Mouse (Mus musculus) cerebellum, adult 8-10 months (tissue): ENCODE measurements around the gene Aph1a.
"Not testable (repeated sequence)": the region's sequence is repeated elsewhere in the genome, so short reads cannot be mapped to it uniquely, and the experiment has no call there.

Source experiments
- DNase-seq: peaks from one replicate; pipeline ENCODE4 v3.0.0; 2022

The Aph1a gene

DNA sequence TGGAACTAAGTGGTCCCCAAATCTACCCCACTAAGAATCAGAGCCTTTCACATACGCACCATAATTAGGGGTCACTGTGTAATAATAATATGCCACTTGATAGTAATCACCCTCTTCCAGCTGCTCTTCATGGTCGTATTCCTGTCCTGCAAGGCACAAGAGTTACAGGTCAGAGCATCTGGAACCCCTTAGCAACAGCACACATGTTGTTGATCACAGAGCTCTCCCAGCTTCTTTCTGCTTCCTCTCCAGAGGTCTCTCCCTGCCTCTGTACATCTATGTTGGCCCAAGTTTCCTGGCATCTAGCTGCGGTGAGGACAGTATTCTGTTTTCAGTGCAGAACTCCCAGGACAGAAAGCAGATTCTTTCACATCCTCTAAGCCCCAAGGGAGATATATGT is 4.1 kb upstream of the Aph1a start:
- no peak for DNase-seq

DNA sequence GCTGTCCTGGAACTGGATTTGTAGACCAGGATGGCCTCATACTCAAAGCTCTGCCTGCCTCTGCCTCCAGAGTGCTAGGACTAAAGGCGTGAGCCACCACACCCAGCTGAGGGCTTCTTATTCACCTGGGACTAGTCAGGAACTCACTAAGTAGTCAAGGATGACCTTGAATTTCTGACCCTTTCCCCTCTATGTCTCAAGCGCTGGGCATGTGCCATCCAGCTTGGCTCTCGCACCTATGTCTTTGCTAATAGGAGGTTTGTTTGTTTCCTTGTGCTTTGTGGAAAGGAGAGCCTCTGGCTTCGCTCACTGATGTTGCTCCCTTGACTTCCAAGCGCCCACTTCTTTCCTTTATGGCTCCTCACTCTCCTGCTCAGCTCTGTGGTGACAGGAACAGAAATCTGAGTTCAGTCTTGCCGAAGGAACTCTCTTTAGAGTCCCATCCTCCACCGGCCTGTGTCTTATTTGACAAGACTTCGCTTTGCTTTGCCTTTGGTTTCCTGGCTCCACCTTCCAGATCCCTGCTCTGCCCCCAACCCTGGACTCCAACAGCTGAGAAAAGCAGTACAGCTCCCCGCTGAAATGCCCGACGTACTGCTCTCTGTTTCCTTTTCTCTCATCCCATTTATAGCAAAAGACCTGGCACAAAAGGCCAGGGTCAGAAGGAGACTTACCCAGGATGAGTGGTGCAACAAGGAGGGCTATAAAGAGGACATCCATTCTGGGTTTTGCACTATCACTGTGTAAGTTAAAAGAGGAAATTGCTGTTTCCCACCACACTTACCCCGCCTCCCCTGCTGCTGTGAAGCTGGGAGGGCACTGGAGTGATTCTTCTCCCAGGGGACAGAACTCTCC is 2.3 kb upstream of the Aph1a start, which contains the start of gene BC028528:
TSS of gene BC028528 (minus strand) at position 795 of the 855 bp plus-strand sequence.
- no peak for DNase-seq

DNA sequence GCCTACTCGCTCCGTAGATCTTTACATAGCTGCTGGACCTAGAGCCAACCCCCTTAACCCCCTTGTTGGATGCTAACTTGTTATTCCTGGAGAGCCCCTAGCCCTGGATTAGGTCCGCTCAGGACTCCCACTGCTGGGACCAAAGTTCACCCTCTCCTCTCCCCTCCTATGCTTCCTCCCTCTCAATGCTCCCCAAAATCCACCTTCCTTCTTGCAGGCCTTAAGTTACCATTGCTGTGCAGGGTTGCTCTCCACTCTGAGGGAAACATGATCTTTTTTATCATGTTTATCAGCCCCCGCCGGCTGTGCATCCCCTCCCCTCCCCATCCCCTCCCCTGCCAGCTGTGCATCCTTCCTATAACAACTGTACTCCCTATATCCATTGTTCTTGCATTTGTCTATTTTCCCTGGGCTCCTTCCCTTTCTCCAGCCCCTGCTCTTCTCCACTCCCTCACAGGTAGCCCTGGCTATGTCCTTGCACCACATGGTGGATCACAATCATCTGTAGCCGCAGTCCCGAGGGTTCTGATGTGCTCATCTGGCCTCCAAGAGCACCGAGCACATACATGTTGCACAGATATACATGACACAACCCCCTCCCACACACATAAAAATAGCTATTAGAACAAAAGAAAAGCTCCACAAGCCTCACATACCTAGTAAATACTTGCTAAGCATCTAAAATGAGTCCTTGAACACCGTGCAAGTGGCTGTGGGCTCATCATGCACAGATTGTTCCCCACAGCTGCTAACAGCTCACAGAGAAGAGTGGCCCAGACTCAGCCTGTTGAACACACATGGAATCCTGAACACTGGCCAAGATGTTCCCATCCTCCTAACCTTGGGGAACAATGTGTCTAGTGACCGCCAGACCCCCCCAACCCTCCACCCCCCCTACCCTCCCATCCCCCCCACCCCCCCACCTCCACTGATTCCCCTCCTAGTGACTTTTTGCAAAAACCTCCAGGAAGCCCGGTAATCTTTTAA is 1.4 kb upstream of the Aph1a start:
- no peak for DNase-seq

DNA sequence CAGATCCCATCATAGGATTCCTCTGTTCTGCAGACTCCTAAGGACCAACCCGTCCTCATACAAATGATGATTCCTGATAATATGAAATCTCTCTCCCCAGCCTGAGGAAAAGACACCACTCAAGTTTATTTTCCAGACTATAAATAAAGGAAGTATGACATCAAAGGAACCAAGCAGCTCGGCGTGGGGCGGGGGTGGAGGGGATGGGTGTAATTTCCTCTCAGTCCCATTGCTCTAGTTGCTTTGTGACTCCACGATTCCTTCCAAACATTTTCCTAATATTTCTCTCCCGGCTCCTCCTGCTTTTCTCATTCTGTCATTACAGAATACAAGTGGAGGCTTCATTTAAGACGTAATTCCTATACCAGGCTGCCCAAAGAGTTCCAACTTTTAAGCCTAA is 643 bp upstream of the Aph1a start:
- no peak for DNase-seq

DNA sequence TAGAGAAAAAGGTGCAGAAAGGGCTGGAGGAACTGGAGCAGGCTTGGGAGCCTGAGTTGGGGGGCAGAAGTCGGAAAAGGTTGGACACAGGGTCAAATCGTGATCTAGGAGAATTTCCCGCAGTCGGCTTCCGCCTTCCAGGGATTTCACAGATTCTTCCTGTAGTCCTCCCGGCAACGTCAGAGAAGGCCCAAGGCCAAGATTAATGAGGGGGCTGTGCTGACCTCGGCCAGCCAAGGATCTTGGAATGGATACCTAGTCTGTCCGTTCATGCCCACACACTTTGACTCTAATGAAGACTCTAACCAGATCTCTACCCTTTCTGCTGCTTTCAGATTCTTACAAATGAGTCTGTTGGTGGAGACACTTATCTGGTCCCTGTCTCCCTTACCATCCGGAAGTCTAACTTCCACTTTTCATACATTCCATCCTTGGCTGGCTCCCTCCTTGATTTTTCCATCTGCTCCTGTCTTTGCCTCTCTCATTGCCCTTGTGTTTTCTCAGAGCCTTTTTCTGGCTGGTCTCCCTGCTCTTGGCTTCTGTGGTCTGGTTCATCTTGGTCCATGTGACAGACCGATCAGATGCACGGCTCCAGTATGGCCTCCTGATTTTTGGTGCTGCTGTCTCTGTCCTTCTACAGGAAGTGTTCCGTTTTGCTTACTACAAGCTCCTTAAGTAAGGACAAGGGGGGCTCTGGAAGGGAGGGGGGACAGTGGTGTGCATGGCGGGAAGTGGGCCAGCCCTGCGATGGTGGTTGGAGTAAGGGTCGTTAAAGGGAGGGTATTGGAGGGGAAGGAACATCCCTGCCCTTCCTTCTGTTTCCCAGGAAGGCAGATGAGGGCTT is 770 bp downstream of the Aph1a start:
- DNase-seq: peak; percentile 52

DNA sequence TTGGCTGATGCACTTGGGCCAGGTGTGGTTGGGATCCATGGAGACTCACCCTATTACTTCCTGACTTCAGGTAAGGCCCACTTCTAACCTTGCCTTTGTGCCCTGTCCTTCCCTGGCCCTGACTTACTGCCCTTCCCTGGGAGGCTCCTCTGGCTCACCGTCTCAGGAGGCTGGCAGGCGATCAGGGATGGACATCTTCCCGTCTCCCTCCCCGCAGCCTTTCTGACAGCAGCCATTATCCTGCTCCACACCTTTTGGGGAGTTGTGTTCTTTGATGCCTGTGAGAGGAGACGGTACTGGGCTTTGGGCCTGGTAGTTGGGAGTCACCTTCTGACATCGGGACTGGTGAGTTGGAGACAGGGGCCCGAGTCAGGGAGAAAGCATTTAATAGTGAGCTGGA is 1.7 kb downstream of the Aph1a start:
- DNase-seq: not testable (repeated sequence)

DNA sequence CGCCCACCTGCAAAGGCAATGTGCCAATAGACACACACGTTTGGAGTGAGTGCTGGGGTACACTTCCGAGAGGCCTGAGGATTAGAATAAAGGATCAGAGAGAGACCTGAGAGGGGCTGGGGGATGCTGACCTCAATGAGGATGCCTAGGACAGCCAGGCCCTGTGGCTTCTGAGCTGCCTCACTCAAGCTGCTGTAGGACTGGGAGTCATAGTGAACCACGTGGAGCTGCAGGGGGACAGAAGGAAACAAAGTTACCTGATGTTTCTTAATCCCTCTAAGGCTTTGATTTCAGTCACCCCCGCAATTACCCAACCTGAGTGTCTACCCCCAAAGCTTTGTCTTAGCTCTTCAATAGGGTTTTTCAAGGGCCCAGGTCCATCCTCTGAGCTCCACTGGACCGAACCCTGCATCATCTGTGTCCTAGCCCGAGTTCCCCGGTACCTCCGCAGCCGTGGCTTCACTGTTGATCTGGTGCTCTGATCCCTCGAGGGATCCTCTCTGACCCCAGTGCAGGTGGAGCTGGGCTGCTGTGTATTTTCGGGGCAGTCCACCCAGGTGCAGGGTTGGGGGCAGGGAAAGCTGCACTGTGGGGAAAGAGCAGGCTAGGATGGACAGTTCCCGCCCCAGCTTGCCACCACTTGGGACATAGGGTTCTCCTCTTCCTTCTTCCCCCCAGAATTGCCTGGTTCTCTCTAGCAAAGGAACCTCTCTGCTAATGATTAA is 6.2 kb downstream of the Aph1a start:
- DNase-seq: no peak

DNA sequence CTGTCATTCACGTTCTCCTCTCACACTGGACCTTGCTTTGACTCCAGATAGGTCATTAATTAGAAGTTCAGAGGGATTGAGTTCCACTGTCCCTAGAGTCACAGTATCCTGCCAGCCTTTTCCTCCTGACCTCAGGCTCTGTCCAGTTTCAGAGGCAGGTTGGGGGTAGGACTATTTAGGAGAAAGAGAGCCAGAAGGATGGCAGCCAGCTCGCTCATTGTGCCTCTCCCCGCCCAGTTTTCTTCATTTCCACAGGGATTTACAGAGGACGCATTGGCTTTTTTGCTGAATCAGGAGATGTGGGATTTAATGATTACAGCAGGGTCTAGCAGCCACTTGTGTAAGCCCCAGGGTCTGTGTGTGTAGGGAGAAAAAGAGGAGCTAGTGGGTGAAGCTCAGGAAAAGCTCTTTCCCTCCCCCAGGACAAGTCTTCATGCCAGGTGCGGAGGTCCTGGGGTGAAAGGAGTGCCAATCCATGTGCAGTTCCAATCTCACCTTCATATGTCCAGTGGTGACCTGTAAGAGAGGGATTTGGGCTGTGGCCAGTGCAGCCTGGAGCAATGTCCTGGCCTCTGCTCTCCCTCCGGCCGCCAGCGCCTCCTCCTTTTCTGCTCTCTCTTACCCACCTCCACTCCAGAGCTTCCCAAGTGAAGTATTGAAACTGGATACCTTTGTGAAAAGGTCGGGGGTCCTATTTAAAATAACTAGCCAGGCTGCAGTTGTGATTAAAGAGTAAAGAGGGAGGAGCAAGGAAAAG is 8.0 kb downstream of the Aph1a start:
- no peak for DNase-seq

DNA sequence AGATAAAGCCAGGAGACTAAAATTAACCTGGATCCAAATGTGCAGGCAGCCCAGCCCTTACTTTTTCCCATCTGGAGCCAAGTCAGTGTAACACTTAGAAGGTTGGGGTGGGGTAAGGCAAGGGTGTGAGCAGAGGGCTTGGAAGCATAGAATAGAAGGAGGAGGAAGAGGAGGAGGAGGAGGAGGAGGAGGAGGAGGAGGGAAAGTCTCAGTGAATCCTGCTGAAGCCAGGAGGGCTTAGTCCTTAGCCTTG is 8.5 kb downstream of the Aph1a start:
- no peak for DNase-seq

DNA sequence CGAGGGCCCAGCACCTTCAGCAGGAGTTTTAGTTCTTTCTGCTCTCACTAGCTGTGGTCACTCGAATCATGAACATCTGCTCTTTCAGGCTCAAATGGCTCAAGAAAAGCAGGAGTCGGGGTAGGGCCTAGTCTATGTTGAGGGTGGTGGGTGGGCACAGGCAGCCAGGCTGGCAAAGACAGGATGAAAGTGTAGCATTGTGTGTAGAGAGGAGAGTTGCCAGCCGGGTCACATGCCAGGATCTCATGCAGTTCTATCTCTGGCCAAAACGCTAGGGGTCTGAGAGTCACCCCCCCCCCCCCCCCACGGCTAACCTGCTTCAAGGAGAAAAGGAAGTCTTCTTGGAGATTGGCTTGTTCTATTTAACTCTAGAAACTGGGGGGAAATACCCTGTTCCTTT is 8.9 kb downstream of the Aph1a start:
- DNase-seq: no peak

DNA sequence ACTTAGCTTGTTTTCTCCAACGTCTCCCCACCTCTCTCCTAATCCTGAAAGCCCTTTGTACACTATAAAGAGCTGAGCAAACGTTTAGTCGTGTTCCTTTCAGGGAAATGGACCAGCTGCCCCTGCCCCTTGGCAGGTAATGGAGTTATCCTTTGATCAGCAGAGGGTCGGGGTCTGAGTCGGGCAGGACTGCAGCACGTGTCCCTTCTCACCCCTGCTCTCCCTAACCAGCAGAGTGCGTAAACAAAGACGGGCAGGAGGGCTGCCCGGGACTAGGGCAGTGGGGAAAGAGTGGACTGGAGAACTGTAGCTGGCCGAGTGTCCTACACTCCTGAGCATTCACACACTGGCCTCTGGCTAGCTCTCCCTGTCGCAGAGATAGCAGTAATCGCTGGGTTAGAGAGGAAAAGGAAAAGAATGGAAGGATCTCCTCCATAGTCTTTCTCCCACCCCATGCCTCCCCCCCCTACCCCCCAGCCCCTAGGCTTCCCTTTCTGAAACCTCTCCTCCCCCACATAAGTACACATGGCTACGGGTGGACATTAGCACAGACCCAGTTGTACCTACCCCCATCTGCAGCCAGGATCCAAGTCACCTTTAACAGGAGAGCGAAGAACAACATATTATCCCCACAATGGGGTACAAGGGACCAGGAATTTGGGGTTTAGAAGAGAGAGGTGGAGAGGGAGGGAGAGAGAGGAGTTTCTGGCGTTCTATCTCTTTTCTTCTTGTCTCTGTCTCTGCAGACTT is 10.2 kb downstream of the Aph1a start:
- DNase-seq: no peak

DNA sequence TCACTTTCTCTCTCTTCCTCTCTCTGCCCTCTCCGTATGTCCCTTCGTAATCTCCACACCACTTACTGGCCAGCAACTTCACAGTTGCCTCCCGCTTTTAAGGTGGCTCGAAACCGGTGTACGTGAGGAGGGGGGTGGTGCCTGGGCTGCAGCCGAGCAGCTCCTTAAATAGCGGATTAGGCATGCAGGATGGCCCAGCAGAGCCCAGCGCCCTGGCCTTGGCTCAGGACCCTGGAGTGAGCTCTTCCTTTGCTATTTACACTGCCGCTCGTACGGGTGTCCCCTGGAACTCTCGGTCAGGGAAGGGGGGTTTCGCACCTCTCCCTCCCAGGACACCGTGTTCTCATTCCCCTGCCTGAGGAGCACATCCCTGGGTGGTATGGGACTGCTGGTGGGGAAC is 10.8 kb downstream of the Aph1a start, which contains the start of gene Car14:
TSS of gene Car14 (minus strand) at position 124 of the 400 bp plus-strand sequence.
- no peak for DNase-seq

DNA sequence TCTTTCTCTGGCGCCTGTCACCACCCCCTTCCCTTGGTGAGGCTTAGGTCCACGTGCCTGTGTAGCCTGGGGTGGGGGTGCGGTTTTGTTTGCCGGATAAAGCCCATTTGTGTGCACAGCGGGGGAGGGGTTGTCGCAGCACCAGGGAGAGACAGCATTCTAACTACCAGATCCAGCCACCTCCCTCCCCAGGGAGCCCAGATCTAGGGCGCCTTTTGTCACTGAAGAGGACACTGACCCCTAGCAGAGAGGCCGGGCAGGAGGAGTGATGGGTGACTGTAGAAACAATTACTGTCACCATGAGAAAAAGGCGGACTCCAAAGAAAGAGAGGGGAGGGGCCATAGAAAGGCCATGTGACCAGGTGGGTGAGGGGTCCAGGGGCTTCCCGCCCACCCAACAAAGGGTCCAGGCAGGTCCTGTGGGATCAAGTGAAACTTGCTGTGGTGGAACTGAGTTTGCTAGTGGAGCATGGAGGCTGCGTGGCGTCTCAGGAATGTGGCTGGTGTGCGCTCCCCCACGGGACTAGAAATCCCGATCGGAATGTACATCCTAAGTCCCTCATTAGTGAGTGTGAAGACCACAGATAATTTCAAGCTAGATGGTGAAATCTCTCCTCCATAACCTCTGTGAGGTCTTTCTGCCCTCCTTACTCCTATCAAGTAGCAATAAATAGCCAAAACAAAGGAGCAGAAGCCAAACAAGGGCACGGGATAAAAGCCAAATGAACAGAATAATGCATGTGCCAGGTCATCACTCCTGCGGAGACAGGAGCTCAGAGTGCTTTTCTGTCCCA is 11.6 kb downstream of the Aph1a start:
- no peak for DNase-seq

DNA sequence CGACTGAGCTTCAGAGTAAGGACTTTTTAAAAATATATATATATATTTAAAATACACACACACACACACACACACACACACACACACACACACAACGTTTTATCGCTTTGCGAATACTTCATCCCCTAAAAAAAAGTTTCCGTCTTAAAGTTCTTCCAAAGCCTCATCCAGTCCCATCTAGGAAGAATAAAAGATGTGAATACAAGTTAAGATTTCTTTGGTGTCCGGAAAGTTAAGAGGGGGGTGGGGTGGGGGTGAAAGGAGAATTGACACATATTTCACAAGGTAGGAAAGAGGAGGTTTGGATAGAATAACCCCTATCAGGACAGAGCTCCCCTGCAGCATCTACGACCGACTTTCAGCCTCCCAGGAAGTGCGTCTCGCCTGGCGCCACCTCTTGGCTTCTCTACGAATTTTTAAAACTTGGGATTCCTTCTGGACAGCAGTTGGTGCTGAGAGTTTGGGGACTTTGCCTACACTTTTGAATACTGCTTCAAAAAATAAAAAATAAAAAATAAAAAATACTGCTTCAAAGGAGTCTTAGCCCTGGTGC is 12.2 kb downstream of the Aph1a start:
- no peak for DNase-seq

DNA sequence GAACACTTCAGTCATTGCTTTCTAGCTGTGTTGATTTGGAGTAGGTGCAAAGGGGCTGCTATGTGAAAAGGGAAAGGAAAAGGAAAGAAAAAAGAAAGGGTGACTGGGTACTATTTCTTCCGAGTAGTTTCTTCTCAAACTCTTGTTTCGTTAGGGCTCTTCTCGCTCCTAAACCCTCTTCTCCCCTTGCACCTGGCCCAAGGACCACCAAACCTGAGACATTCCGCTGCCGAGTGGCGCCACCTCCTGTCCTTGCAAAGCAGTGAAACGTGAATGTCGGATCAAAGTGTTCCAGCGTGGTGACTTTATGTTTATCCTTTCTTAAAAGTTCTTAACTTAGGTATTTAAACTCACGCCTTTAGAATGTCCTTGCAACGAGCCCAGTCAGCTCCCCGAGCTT is 13.1 kb downstream of the Aph1a start:
- DNase-seq: peak; percentile 43

DNA sequence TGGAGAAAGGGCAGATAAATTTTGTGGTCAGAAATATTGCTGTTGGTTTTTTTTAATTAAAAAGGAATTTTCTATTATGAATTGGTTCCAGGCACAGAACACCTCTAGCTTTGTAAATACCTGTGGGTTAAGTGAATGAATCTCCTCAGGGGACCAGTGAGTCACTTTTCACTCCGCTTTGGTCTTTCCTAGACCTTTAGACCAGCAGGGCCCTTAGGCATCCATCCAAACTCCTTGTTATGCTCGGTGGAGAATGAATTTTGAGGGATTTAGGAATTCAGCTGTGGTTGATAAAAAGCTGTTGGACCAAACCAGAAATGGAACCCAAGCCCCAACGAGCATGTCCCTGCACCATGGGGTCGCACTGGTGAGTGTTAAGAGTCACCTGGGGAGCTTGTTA is 13.8 kb downstream of the Aph1a start:
- no peak for DNase-seq

DNA sequence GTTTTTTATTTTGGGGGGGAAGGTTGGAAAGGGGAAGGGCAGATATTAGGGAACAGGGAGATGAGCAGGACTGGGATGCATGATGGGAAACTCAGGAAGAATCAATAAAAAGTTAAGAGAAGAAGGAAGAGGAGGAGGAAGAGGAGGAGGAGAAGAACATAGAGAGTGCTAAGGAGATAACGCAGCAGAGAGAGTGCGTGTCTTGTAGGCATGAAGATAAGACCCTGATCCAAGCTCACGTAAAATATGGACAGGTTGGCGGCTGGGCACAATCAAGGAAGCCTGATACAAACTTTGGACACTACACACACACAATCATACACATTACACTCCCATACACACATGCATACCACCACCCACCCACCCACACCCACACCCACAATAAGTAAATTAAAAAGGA is 20.9 kb downstream of the Aph1a start:
- no peak for DNase-seq

DNA sequence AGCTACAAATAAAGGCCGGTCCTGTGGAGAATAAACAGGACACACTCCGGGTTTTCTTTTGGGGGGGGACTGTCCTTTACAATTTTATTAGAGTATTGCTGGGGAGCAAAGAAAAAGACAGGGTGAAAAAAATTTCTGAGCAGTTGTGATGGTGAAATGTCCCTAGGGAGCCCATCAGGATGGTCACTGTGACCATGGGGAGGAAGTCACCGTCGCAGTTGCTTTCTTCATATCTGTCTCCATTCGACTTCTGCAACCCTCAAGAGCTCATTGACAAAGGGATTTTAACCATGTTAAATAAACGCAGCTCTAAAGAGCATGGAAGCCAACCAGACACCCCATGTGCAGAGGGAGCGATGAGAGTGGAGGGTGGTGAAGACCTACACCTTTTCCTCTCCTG is 23.0 kb downstream of the Aph1a start:
- DNase-seq: no peak

DNA sequence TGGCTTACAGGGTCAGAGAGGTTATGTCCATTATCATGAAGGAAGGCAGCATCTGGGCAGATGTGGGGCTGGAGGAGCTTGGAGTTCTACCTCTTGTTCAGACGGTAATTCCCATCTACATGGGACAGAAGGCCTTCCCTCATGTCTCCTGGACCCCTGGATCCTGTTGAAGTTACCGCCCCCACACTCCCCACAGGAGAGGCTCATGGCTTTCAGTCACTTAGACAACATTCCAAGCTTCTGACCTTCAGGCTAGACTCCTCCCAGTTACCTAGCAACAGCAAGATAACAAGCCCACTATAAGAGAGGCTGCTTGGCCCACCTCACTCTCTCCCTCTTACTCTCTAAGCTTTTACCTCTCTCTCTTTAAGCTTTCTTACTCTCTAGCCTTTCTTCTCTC is 26.8 kb downstream of the Aph1a start:
- DNase-seq: not testable (repeated sequence)

DNA sequence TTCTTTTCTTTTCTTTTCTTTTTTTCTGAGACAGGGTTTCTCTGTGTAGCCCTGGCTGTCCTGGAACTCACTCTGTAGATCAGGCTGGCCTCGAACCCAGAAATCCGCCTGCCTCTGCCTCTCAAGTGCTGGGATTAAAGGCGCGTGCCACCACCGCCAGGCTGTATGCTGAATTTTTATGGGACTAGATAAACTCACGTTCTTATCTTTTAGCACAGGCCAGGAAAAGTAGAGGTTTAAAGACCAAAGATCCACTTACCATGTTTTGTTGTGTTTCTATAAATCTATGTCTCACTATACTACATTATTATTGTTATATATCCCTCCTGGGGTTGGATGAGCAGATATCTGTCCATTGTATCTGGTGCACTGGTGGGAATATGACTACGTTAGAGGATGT is 29.7 kb downstream of the Aph1a start:
- DNase-seq: not testable (repeated sequence)
